Mouse (Mus musculus): ENCODE data around the gene Hnrnpr. TPM values are rescaled to one million over a fixed set of nuclear protein-coding genes. Genes with fewer than 3 reads are reported as not detected.

The Hnrnpr gene
- polyA plus RNA-seq, 1 experiment, result 30.3 TPM

DNA sequence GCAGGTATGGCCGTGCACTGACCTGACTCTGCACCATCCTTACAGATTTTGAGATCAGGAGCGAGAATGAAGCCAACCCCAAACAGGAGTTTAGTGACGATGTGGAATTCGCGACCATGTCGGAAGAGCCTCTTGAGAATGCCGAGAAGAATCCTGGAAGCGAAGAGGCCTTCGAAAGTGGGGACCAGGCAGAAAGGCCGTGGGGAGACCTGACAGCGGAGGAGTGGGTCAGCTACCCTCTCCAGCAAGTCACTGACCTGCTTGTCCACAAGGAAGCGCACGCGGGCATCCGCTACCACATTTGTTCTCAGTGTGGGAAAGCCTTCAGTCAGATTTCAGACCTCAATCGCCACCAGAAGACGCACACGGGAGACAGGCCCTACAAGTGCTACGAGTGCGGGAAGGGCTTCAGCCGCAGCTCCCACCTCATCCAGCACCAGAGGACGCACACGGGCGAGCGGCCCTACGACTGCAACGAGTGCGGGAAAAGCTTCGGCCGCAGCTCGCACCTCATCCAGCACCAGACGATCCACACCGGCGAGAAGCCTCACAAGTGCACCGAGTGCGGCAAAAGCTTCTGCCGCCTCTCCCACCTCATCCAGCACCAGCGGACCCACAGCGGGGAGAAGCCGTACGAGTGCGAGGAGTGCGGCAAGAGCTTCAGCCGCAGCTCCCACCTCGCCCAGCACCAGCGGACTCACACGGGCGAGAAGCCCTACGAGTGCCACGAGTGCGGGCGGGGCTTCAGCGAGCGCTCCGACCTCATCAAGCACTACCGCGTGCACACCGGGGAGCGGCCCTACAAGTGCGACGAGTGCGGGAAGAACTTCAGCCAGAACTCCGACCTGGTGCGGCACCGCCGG lies 20.6 kb upstream of the Hnrnpr start:
- Histone ChIP-seq H3K36me3 (ENCODE audit: control insufficient read depth, insufficient read depth, low read length) (peaks cover 1% of the 10 kb centered on the region; the same call in 1 of the 2 replicates), H3K27me3 (ENCODE audit: control insufficient read depth, insufficient read depth, low read length) (no peaks in the 10 kb centered on the region), H3K4me3 (ENCODE audit: control insufficient read depth, low read depth, low read length) (peak overlapping the region; percentile 41), H3K27ac (ENCODE audit: control insufficient read depth, insufficient read depth, low read depth, low read length) (no peak overlapping the region), H3K4me1 (ENCODE audit: control insufficient read depth, insufficient read depth, low read length) (peaks cover 16% of the 10 kb centered on the region)
- TF ChIP-seq CTCF (IDR thresholded peaks at IDR 0.05; ENCODE audit: control insufficient read depth, insufficient read depth, insufficient replicate concordance, low read depth, low read length), result no peak
- TF ChIP-seq POLR2A (IDR thresholded peaks at IDR 0.05; ENCODE audit: control insufficient read depth, low read depth, low read length), result no peak

DNA sequence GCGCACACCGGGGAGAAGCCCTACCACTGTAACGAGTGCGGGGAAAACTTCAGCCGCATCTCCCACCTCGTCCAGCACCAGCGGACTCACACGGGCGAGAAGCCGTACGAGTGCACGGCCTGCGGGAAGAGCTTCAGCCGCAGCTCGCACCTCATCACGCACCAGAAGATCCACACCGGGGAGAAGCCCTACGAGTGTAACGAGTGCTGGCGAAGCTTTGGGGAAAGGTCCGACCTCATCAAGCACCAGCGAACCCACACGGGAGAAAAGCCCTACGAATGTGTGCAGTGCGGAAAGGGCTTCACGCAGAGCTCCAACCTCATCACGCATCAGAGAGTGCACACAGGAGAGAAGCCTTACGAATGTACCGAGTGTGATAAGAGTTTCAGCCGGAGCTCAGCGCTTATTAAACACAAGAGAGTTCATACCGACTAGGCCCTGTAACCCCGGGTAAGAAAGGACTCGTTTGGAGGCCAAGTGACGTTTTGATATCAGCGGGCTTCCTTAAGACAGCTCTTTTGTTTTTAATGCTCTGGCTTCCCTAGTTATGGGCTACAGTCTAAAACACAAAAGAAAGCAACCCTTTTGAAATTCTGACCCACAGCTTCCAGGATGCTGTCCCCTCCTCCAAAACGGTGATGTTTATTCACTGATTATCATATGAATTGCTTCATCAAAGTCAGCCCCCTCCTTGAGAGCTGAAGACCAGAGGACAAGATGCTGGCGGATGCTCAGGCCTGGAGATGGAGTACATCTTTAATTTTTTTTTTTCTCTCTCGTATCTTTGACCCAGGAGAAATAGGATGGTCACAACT lies 19.8 kb upstream of the Hnrnpr start:
- Histone ChIP-seq H3K36me3 (ENCODE audit: control insufficient read depth, insufficient read depth, low read length) (peaks cover 1% of the 10 kb centered on the region; the same call in 1 of the 2 replicates), H3K4me1 (ENCODE audit: control insufficient read depth, insufficient read depth, low read length) (peaks cover 15% of the 10 kb centered on the region), H3K27ac (ENCODE audit: control insufficient read depth, insufficient read depth, low read depth, low read length) (no peak overlapping the region), H3K27me3 (ENCODE audit: control insufficient read depth, insufficient read depth, low read length) (no peaks in the 10 kb centered on the region), H3K4me3 (ENCODE audit: control insufficient read depth, low read depth, low read length) (peak overlapping the region; percentile 41)
- TF ChIP-seq POLR2A (IDR thresholded peaks at IDR 0.05; ENCODE audit: control insufficient read depth, low read depth, low read length) (no peak), CTCF (IDR thresholded peaks at IDR 0.05; ENCODE audit: control insufficient read depth, insufficient read depth, insufficient replicate concordance, low read depth, low read length) (no peak)

DNA sequence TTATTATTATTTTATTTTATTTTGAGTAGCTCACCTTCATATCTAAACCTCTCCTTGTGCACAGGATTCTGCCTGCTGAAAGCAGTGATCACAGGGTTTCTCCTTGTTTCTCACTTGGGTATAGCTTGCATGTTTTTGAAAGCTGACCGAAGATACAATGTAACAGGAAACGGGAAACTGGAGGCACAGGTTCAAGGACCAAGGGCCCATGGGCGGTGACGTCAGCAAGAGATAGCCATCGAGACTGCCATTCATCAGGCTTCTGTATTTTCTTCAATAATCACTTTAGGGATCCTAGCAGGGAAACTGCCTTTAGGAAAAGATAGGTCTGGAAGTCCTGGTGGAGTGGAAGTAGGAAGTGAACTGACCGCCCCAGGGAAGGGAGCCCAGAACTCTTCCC lies 19.1 kb upstream of the Hnrnpr start:
- Histone ChIP-seq H3K4me1 (ENCODE audit: control insufficient read depth, insufficient read depth, low read length) (peaks cover 15% of the 10 kb centered on the region), H3K4me3 (ENCODE audit: control insufficient read depth, low read depth, low read length) (no peak overlapping the region), H3K27ac (ENCODE audit: control insufficient read depth, insufficient read depth, low read depth, low read length) (no peak overlapping the region), H3K27me3 (ENCODE audit: control insufficient read depth, insufficient read depth, low read length) (no peaks in the 10 kb centered on the region), H3K36me3 (ENCODE audit: control insufficient read depth, insufficient read depth, low read length) (peaks cover 1% of the 10 kb centered on the region; the same call in 1 of the 2 replicates)
- TF ChIP-seq POLR2A (IDR thresholded peaks at IDR 0.05; ENCODE audit: control insufficient read depth, low read depth, low read length), result no peak
- no peak for TF ChIP-seq CTCF (IDR thresholded peaks at IDR 0.05; ENCODE audit: control insufficient read depth, insufficient read depth, insufficient replicate concordance, low read depth, low read length)

DNA sequence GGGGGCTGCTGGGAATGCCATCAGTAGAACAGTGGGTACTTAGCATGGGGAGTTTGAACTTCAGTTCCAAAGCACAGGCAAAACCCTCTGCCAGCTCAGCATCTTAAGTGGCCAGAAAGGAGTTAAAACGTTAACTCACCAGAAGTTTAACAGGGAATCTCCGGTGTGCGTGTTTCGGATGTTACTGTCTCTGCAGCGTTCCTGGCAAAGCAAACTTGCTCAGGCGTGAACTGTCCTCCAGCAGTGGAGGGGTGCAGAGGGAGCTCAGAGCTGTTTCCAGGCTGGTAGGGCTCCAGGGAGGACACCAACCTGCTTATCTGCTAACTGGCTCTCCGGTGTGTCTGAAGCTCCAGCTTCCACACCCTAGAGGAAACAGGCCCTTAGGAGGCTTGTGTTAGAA lies 14.8 kb upstream of the Hnrnpr start:
- Histone ChIP-seq H3K4me1 (ENCODE audit: control insufficient read depth, insufficient read depth, low read length) (peaks cover under 1% of the 10 kb centered on the region; the same call in 1 of the 2 replicates), H3K27me3 (ENCODE audit: control insufficient read depth, insufficient read depth, low read length) (no peaks in the 10 kb centered on the region), H3K36me3 (ENCODE audit: control insufficient read depth, insufficient read depth, low read length) (no peaks in the 10 kb centered on the region), H3K4me3 (ENCODE audit: control insufficient read depth, low read depth, low read length) (no peak overlapping the region), H3K27ac (ENCODE audit: control insufficient read depth, insufficient read depth, low read depth, low read length) (no peak overlapping the region)
- TF ChIP-seq CTCF (IDR thresholded peaks at IDR 0.05; ENCODE audit: control insufficient read depth, insufficient read depth, insufficient replicate concordance, low read depth, low read length), result no peak
- TF ChIP-seq POLR2A (IDR thresholded peaks at IDR 0.05; ENCODE audit: control insufficient read depth, low read depth, low read length), result no peak

DNA sequence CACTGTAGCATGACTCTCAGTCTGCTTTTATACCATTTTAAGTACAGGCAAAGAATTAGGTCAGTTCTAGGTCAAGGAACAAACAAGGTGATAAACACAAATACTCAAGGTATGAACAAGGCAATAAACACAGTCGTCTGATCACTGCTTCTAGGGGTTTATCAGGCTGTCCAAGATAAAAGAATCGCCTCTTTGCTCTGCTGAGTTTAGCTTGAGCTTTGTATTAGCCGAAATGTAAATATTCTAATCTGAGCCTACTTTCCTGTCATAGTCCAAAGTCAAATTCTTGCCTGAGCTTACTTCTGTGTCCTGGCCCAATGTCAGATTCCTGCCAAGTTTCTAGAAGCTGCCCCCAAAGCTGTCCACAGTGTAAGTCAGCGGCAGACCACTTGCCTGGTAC lies 8.3 kb upstream of the Hnrnpr start:
- Histone ChIP-seq H3K36me3 (ENCODE audit: control insufficient read depth, insufficient read depth, low read length) (no peaks in the 10 kb centered on the region), H3K27me3 (ENCODE audit: control insufficient read depth, insufficient read depth, low read length) (no peaks in the 10 kb centered on the region), H3K4me3 (ENCODE audit: control insufficient read depth, low read depth, low read length) (no peak overlapping the region), H3K27ac (ENCODE audit: control insufficient read depth, insufficient read depth, low read depth, low read length) (no peak overlapping the region), H3K4me1 (ENCODE audit: control insufficient read depth, insufficient read depth, low read length) (no peaks in the 10 kb centered on the region)
- TF ChIP-seq CTCF (IDR thresholded peaks at IDR 0.05; ENCODE audit: control insufficient read depth, insufficient read depth, insufficient replicate concordance, low read depth, low read length) (no peak), POLR2A (IDR thresholded peaks at IDR 0.05; ENCODE audit: control insufficient read depth, low read depth, low read length) (no peak)

DNA sequence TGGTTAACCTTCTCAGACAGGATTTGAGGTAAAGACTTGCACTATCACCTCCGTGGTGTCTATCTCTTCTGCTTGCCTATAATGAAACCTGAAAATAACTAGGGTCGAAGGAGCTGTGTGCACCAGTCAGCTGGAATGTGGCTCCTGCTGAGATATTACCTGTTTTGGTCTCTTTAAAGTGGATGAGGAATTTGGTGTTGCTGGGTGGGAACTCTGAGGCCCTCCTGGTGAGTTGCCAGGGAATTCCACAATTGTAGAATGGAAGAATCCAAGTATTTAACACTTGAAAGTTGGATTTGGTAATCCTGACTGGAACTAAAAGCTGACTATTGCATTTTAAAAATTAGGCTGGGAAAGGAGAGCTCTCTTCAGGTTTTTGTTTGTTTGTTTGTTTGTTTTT lies 6.6 kb upstream of the Hnrnpr start:
- TF ChIP-seq CTCF (IDR thresholded peaks at IDR 0.05; ENCODE audit: control insufficient read depth, insufficient read depth, insufficient replicate concordance, low read depth, low read length) (no peak), POLR2A (IDR thresholded peaks at IDR 0.05; ENCODE audit: control insufficient read depth, low read depth, low read length) (no peak)
- Histone ChIP-seq H3K36me3 (ENCODE audit: control insufficient read depth, insufficient read depth, low read length) (no peaks in the 10 kb centered on the region), H3K4me1 (ENCODE audit: control insufficient read depth, insufficient read depth, low read length) (no peaks in the 10 kb centered on the region; the same call in 1 of the 2 replicates), H3K27me3 (ENCODE audit: control insufficient read depth, insufficient read depth, low read length) (no peaks in the 10 kb centered on the region), H3K27ac (ENCODE audit: control insufficient read depth, insufficient read depth, low read depth, low read length) (no peak overlapping the region), H3K4me3 (ENCODE audit: control insufficient read depth, low read depth, low read length) (no peak overlapping the region)

DNA sequence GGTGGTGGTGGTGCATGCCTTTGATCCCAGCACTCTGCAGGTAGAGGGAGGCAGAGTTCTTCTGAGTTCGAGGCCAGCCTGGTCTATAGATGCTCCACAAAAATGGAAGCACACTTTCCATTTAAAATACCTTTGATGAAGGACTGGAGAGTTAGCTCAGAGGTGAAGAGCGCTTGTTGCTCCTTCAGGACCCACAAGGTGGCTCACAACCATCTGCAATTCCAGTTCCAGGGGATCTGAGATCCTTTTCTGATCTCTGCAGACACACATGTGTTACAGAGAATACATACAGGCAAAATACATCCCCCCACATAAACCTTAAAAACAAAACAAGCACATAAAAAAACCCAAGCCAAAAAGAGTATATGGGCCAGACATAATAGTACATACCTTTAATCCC lies 2.4 kb upstream of the Hnrnpr start:
- Histone ChIP-seq H3K4me3 (ENCODE audit: control insufficient read depth, low read depth, low read length) (no peak overlapping the region), H3K36me3 (ENCODE audit: control insufficient read depth, insufficient read depth, low read length) (no peaks in the 10 kb centered on the region), H3K27me3 (ENCODE audit: control insufficient read depth, insufficient read depth, low read length) (no peaks in the 10 kb centered on the region), H3K27ac (ENCODE audit: control insufficient read depth, insufficient read depth, low read depth, low read length) (no peak overlapping the region), H3K4me1 (ENCODE audit: control insufficient read depth, insufficient read depth, low read length) (peaks cover 3% of the 10 kb centered on the region)
- TF ChIP-seq CTCF (IDR thresholded peaks at IDR 0.05; ENCODE audit: control insufficient read depth, insufficient read depth, insufficient replicate concordance, low read depth, low read length), result no peak
- TF ChIP-seq POLR2A (IDR thresholded peaks at IDR 0.05; ENCODE audit: control insufficient read depth, low read depth, low read length), result no peak

Data from testis, adult 2 months (tissue).